Mouse (Mus musculus): ENCODE measurements around the gene Cd40lg. TPM values are rescaled to one million over a fixed set of nuclear protein-coding genes. Genes with fewer than 3 reads are reported as not detected.

Cd40lg gene
- total RNA-seq, 2 experiments from 2014 or later, result not detected

DNA sequence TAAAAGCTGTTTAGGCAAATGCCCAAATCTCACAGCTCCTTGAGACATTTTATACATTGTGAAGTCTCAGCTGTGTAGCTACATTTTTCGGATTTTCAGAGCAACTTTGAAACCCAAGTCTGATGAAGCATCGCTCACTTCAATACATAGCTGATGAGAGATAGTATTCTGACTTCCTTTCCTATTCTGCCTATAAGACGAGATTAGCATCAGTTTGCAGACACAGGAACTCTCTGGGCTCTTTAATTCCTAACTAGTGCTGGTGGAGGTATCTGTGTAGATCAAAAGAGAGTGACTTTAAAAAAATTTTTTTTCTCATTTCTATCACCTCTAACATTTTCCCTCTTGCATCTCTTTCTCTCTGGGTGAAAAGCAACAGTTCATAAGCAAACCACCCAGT, 26.6 kb downstream of the Cd40lg start:
- intact Hi-C loops (cut with DNase I), result no loop called here
- no peak for DNase-seq (ENCODE audit: extremely low spot score in 1 of 2, low spot score in 2 of 2)

DNA sequence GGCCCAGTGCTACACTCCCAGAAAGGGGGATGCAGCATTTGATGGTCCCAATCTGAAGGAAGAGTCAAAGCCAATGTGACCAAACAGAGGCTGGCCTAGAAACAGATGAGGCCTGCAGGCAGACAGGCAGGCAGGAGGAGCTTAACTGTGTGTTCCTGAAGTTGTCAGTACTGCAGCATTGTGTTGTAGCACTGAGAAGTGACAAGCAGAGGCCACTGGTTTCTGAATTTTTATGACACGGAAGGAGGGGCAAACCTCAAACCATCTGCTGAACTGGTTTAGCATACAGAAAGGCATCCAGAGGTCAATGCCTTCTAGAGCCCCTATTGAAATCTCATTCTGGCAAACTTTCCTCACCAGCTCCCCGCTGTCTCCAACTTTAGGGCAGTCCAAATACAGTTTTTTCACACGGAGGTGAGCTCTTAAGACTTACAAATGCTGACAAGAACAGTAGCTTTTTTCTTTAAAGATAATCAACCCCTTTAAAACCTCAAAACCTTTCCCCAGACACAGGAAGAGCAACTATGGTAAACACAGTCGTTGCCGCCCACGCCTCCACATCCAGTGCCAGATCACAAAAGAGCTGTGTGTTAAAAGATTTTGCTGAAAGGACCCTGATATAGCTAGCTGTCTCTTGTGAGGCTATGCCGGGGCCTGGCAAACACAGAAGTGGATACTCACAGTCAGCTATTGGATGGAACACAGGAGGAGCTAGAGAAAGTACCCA, 41.5 kb downstream of the Cd40lg start:
- no peak for DNase-seq (ENCODE audit: extremely low spot score in 1 of 2, low spot score in 2 of 2)
- intact Hi-C loops (cut with DNase I), result no loop called here

DNA sequence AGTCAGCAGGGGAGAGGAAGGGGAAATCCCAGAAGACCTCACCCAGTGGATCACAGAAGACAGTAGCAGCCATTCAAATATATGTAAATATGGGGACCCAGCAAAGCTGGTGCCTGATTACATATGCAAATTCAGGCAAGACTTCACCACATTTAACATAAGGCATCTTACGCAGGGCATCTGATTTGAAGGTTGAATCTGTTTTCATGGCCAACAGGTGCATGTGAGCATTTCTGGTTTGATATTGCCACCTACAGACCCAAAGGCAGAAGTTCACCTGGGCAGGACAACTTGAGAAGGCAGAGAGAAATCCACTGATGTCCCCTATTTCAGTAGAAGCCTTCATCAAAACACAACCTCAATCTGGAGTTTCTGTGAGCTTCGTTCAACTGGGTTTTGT, 48.8 kb downstream of the Cd40lg start:
- intact Hi-C loops (cut with DNase I), result no loop called here
- DNase-seq (ENCODE audit: extremely low spot score in 1 of 2, low spot score in 2 of 2), result no peak

DNA sequence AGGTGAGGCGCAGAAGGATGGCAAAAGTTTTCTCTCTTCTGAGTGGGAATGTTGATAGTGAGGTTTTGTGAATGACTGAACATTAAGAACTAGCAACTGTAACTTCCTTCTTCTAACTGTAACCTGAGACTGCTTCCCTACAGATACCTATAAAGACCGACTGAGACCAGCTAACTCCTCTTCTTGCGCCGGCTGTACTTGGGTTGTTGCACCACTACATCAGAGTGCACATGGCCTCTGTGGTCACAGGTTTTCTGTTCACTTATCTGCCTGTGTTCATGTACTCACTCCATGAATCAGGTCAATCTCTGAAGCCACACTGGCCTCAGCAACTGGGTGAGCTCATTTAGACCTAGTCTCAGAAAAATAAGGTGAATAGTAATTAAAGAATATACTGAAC, 51.6 kb downstream of the Cd40lg start:
- DNase-seq (ENCODE audit: extremely low spot score in 1 of 2, low spot score in 2 of 2), result no peak

More for the DNA sequence above, 51.6 kb downstream of the Cd40lg start:
- intact Hi-C loops (cut with DNase I), result no loop called here

Other genes starting within 250 kb of the Cd40lg start
- under 1 TPM; 0.28 to 0.32 TPM for gene Brs3, start 169.1 kb upstream of the Cd40lg start, total RNA-seq (2021)
- gene Htatsf1, start 158.6 kb upstream of the Cd40lg start, total RNA-seq (2021), result 10 to 100 TPM; 55.6 to 60.0 TPM
- not detected for gene Vgll1, start 124.0 kb upstream of the Cd40lg start, total RNA-seq (2021)
- gene Arhgef6, start 126.6 kb downstream of the Cd40lg start, total RNA-seq (2021), result 10 to 100 TPM in 1 of 2 experiments, 1 to 10 TPM in 1; 7.7 to 10.2 TPM
- gene Rbmx, start 180.9 kb downstream of the Cd40lg start, total RNA-seq (2021), result 10 to 100 TPM; 58.5 to 58.8 TPM
- not detected for gene Gm364, start 197.0 kb downstream of the Cd40lg start, total RNA-seq (2021)